Mouse (Mus musculus) thymus, postnatal 36 days (tissue): ENCODE measurements around the gene Itga10.
A peak's percentile ranks its signal among the peaks of the same experiment; 100 is the strongest.
"Not testable (repeated sequence)": the region's sequence is repeated elsewhere in the genome, so short reads cannot be mapped to it uniquely, and the experiment has no call there.

Source experiments
- DNase-seq, 2 experiments: peaks; one replicate each; pipeline ENCODE4 v3.0.0; 2022; ENCODE audit warnings: mixed read lengths in 2 of 2

Itga10 gene

GRCm38 (mm10) chr3:96645018-96645649, at the start of gene Itga10:
Itga10 (plus strand) TSS chr3:96645584.
- no peak for DNase-seq

GRCm38 (mm10) chr3:96595661-96596060, 49.7 kb upstream of the Itga10 start:
- DNase-seq, result no peak

GRCm38 (mm10) chr3:96596228-96596707, 49.1 kb upstream of the Itga10 start, which contains the start of gene Ankrd34a:
Ankrd34a (plus strand) TSS chr3:96596636.
- DNase-seq, result peak in 1 of 2 experiments; percentile 32

GRCm38 (mm10) chr3:96596855-96597254, 48.5 kb upstream of the Itga10 start:
- DNase-seq, result no peak

GRCm38 (mm10) chr3:96597435-96597891, 47.9 kb upstream of the Itga10 start:
- no peak for DNase-seq

- DNase-seq, result peak; percentile 8 to 29
Measured at GRCm38 (mm10) chr3:96598156-96599068, 47.0 kb upstream of the Itga10 start.

GRCm38 (mm10) chr3:96599069-96599393, 46.4 kb upstream of the Itga10 start:
- no peak for DNase-seq

- DNase-seq, result no peak
Measured at GRCm38 (mm10) chr3:96599411-96599810, 46.0 kb upstream of the Itga10 start.

- DNase-seq, result peak; percentile 85 to 91
Measured at GRCm38 (mm10) chr3:96600639-96601250, 44.6 kb upstream of the Itga10 start, which contains the start of gene Lix1l. Lix1l (plus strand) TSS chr3:96601149.

- no peak for DNase-seq
Measured at GRCm38 (mm10) chr3:96601251-96601787, 44.1 kb upstream of the Itga10 start.

- no peak for DNase-seq
Measured at GRCm38 (mm10) chr3:96601941-96602703, 43.3 kb upstream of the Itga10 start.

GRCm38 (mm10) chr3:96602704-96603084, 42.7 kb upstream of the Itga10 start:
- no peak for DNase-seq

GRCm38 (mm10) chr3:96603311-96603710, 42.1 kb upstream of the Itga10 start:
- DNase-seq, result no peak

- not testable (repeated sequence) for DNase-seq
Measured at GRCm38 (mm10) chr3:96606007-96606406, 39.4 kb upstream of the Itga10 start.

- DNase-seq, result no peak
Measured at GRCm38 (mm10) chr3:96606618-96607017, 38.8 kb upstream of the Itga10 start.

GRCm38 (mm10) chr3:96617941-96618340, 27.4 kb upstream of the Itga10 start:
- no peak for DNase-seq

GRCm38 (mm10) chr3:96623201-96623600, 22.2 kb upstream of the Itga10 start:
- no peak for DNase-seq

GRCm38 (mm10) chr3:96629729-96630600, 15.4 kb upstream of the Itga10 start, which contains the start of gene Rbm8a:
Rbm8a (plus strand) TSS chr3:96629933.
- DNase-seq, result peak; percentile 91 to 92

GRCm38 (mm10) chr3:96632058-96632457, 13.3 kb upstream of the Itga10 start:
- DNase-seq, result no peak

GRCm38 (mm10) chr3:96634015-96634414, 11.4 kb upstream of the Itga10 start:
- no peak for DNase-seq
